Mouse (Mus musculus): ENCODE data around the gene Ubr1. TPM values are rescaled to one million over a fixed set of nuclear protein-coding genes. Genes with fewer than 3 reads are reported as not detected.

Ubr1 gene
- polyA plus RNA-seq, 1 experiment from 2014 or later, result 23.2 TPM

GRCm38 (mm10) chr2:120871447-120872336, 98.8 kb downstream of the Ubr1 start:
- WGBS, result 88% methylated on average over 9 of the region's 9 CpGs
- Histone ChIP-seq H3K9me3 (replicated peaks) (no peaks in the 10 kb centered on the region), H3K27ac (replicated peaks) (no peak overlapping the region), H3K4me1 (no peaks in the 10 kb centered on the region), H3K4me3 (no peak overlapping the region), H3K36me3 (peaks cover 83% of the 10 kb centered on the region), H3K27me3 (ENCODE audit: low read depth, poor library complexity, severe bottlenecking) (no peaks in the 10 kb centered on the region)
- no peak for DNase-seq (ENCODE audit: low spot score)

GRCm38 (mm10) chr2:120867336-120867735, 103.2 kb downstream of the Ubr1 start:
- H3K36me3 ChIP-seq, result peaks cover 89% of the 10 kb centered on the region
- DNase-seq (ENCODE audit: low spot score), result no peak

GRCm38 (mm10) chr2:120866561-120866960, 104.0 kb downstream of the Ubr1 start:
- no peak overlapping the region for H3K27ac ChIP-seq (replicated peaks)
- H3K9me3 ChIP-seq (replicated peaks), result no peaks in the 10 kb centered on the region
- no peaks in the 10 kb centered on the region for H3K27me3 ChIP-seq (ENCODE audit: low read depth, poor library complexity, severe bottlenecking)
- H3K36me3 ChIP-seq, result peaks cover 89% of the 10 kb centered on the region
- WGBS, result 38% methylated on average over 1 of the region's 1 CpGs
- H3K4me3 ChIP-seq, result no peak overlapping the region
- H3K4me1 ChIP-seq, result no peaks in the 10 kb centered on the region
- peak; percentile 33 for DNase-seq (ENCODE audit: low spot score)

More at GRCm38 (mm10) chr2:120867336-120867735, 103.2 kb downstream of the Ubr1 start:
- Histone ChIP-seq H3K27me3 (ENCODE audit: low read depth, poor library complexity, severe bottlenecking) (no peaks in the 10 kb centered on the region), H3K4me1 (no peaks in the 10 kb centered on the region), H3K27ac (replicated peaks) (no peak overlapping the region), H3K9me3 (replicated peaks) (no peaks in the 10 kb centered on the region), H3K4me3 (no peak overlapping the region)
- WGBS, result 97% methylated on average over 5 of the region's 5 CpGs

GRCm38 (mm10) chr2:120863389-120863788, 107.1 kb downstream of the Ubr1 start:
- no peaks in the 10 kb centered on the region for H3K9me3 ChIP-seq (replicated peaks)
- no peak for DNase-seq (ENCODE audit: low spot score)
- H3K4me3 ChIP-seq, result no peak overlapping the region
- WGBS, result 97% methylated on average over 1 of the region's 1 CpGs
- no peaks in the 10 kb centered on the region for H3K4me1 ChIP-seq
- peaks cover 85% of the 10 kb centered on the region for H3K36me3 ChIP-seq
- no peak overlapping the region for H3K27ac ChIP-seq (replicated peaks)
- no peaks in the 10 kb centered on the region for H3K27me3 ChIP-seq (ENCODE audit: low read depth, poor library complexity, severe bottlenecking)

- 88% methylated on average over 1 of the region's 1 CpGs for WGBS
Measured at GRCm38 (mm10) chr2:120860699-120861098, 109.8 kb downstream of the Ubr1 start.

GRCm38 (mm10) chr2:120858131-120858530, 112.4 kb downstream of the Ubr1 start:
- Histone ChIP-seq H3K36me3 (peaks cover 35% of the 10 kb centered on the region), H3K4me1 (no peaks in the 10 kb centered on the region), H3K9me3 (replicated peaks) (no peaks in the 10 kb centered on the region), H3K27me3 (ENCODE audit: low read depth, poor library complexity, severe bottlenecking) (no peaks in the 10 kb centered on the region), H3K4me3 (no peak overlapping the region), H3K27ac (replicated peaks) (no peak overlapping the region)
- WGBS, result 87% methylated on average over 3 of the region's 3 CpGs
- no peak for DNase-seq (ENCODE audit: low spot score)

More at GRCm38 (mm10) chr2:120860699-120861098, 109.8 kb downstream of the Ubr1 start:
- no peak overlapping the region for H3K27ac ChIP-seq (replicated peaks)
- H3K27me3 ChIP-seq (ENCODE audit: low read depth, poor library complexity, severe bottlenecking), result no peaks in the 10 kb centered on the region
- H3K4me1 ChIP-seq, result no peaks in the 10 kb centered on the region
- H3K9me3 ChIP-seq (replicated peaks), result no peaks in the 10 kb centered on the region
- no peak overlapping the region for H3K4me3 ChIP-seq
- DNase-seq (ENCODE audit: low spot score), result no peak
- peaks cover 59% of the 10 kb centered on the region for H3K36me3 ChIP-seq

DNA sequence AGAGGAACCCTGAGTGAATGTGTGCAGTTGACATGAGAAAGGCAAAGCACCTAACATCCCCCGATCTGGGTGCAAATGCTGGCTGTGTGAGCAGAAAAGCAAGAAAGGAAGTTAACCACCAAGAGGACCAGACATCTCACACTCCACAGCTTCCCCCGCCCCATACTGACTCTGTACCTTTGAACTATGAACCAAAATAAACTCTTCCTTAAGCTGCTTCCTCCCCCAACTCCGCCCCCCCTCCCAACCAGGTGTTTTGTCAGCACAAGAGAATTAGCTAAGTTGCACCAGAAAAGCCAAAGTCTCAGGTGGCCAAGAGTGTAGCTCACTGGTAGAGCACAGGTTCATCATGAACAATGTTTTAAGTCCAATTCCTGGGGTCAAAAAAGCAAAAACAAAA, 117.4 kb downstream of the Ubr1 start:
- Histone ChIP-seq H3K4me1 (peaks cover 16% of the 10 kb centered on the region), H3K27ac (replicated peaks) (no peak overlapping the region), H3K9me3 (replicated peaks) (no peaks in the 10 kb centered on the region), H3K27me3 (ENCODE audit: low read depth, poor library complexity, severe bottlenecking) (no peaks in the 10 kb centered on the region), H3K36me3 (no peaks in the 10 kb centered on the region), H3K4me3 (no peak overlapping the region)
- 79% methylated on average over 3 of the region's 3 CpGs for WGBS
- DNase-seq (ENCODE audit: low spot score), result no peak

DNA sequence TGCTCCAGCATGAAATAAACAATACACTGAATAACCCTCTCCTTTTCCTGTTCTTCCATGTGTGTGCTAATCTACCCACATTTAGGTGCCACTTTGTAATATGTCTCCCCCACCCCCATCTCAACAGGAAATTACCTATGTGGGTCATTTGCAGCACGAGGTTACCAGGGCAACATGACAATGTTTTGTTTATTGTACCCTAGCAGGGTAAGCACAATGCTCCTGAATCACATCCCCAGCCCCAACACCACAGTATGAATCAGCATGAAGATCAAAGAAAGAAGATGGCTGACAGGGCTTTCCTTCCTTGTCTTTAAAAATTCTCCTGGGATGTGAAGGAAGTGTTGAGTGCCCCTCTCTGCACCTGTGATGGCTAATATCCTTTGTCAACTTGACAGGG, 117.9 kb downstream of the Ubr1 start:
- 56% methylated on average over 1 of the region's 1 CpGs for WGBS
- DNase-seq (ENCODE audit: low spot score), result no peak
- Histone ChIP-seq H3K27me3 (ENCODE audit: low read depth, poor library complexity, severe bottlenecking) (no peaks in the 10 kb centered on the region), H3K4me3 (no peak overlapping the region), H3K36me3 (no peaks in the 10 kb centered on the region), H3K27ac (replicated peaks) (no peak overlapping the region), H3K4me1 (peaks cover 21% of the 10 kb centered on the region), H3K9me3 (replicated peaks) (no peaks in the 10 kb centered on the region)

GRCm38 (mm10) chr2:120850424-120851082, 120.0 kb downstream of the Ubr1 start, which contains the start of gene Ttbk2:
TSS of gene Ttbk2 (minus strand) at chr2:120850604.
- DNase-seq (ENCODE audit: low spot score), result peak; percentile 98
- Histone ChIP-seq H3K9me3 (replicated peaks) (no peaks in the 10 kb centered on the region), H3K36me3 (no peaks in the 10 kb centered on the region), H3K4me1 (peaks cover 22% of the 10 kb centered on the region), H3K27ac (replicated peaks) (peak within 1 kb of the TSS; percentile 91), H3K4me3 (peak within 1 kb of the TSS; percentile 94), H3K27me3 (ENCODE audit: low read depth, poor library complexity, severe bottlenecking) (no peaks in the 10 kb centered on the region)
- WGBS, result under 1% methylated on average over 39 of the region's 39 CpGs

GRCm38 (mm10) chr2:120849449-120850423, 120.8 kb downstream of the Ubr1 start, which contains the start of gene Cdan1:
TSS of gene Cdan1 (minus strand) at chr2:120850128.
- Histone ChIP-seq H3K27ac (replicated peaks) (peak within 1 kb of the TSS; percentile 91), H3K27me3 (ENCODE audit: low read depth, poor library complexity, severe bottlenecking) (no peaks in the 10 kb centered on the region), H3K4me3 (peak within 1 kb of the TSS; percentile 94), H3K36me3 (no peaks in the 10 kb centered on the region), H3K9me3 (replicated peaks) (no peaks in the 10 kb centered on the region), H3K4me1 (peaks cover 22% of the 10 kb centered on the region)
- under 1% methylated on average over 67 of the region's 71 CpGs for WGBS
- DNase-seq (ENCODE audit: low spot score), result peak; percentile 69

- DNase-seq (ENCODE audit: low spot score), result no peak
- 97% methylated on average over 1 of the region's 1 CpGs for whole genome bisulfite sequencing
- Histone ChIP-seq H3K4me1 (peaks cover 18% of the 10 kb centered on the region), H3K36me3 (no peaks in the 10 kb centered on the region), H3K9me3 (replicated peaks) (no peaks in the 10 kb centered on the region), H3K27ac (replicated peaks) (no peak overlapping the region), H3K4me3 (no peak overlapping the region), H3K27me3 (ENCODE audit: low read depth, poor library complexity, severe bottlenecking) (no peaks in the 10 kb centered on the region)
Measured at GRCm38 (mm10) chr2:120845280-120845679, 125.2 kb downstream of the Ubr1 start.

- no peaks in the 10 kb centered on the region for H3K27me3 ChIP-seq (ENCODE audit: low read depth, poor library complexity, severe bottlenecking)
- peaks cover 13% of the 10 kb centered on the region for H3K4me1 ChIP-seq
- no peaks in the 10 kb centered on the region for H3K36me3 ChIP-seq
- DNase-seq (ENCODE audit: low spot score), result no peak
- no peak overlapping the region for H3K4me3 ChIP-seq
- H3K9me3 ChIP-seq (replicated peaks), result no peaks in the 10 kb centered on the region
- 91% methylated on average over 4 of the region's 4 CpGs for WGBS
- no peak overlapping the region for H3K27ac ChIP-seq (replicated peaks)
Measured at GRCm38 (mm10) chr2:120843990-120844389, 126.5 kb downstream of the Ubr1 start.
